Mouse (Mus musculus) E14TG2a.4 (cell line): Measurements from ENCODE around the gene 1700125H20Rik.

Experiments used
- H3K27me3 ChIP-seq: 2 replicates; pipeline ENCODE4 v1.6.1; 2014; ENCODE audit warnings: low read length, control low read depth; ENCODE audit not compliant: insufficient read depth
- H3K36me3 ChIP-seq: 2 replicates; pipeline ENCODE4 v1.6.1; 2014; ENCODE audit warnings: low read length, control low read depth; ENCODE audit not compliant: insufficient read depth
- H3K4me1 ChIP-seq: replicated peaks from 2 replicates; pipeline ENCODE4 v1.6.1; 2014; ENCODE audit warnings: low read depth, low read length, control low read depth
- H3K4me3 ChIP-seq: replicated peaks from 2 replicates; pipeline ENCODE4 v1.5.1; 2014; ENCODE audit warnings: mild to moderate bottlenecking, low read length
- H3K9me3 ChIP-seq: 2 replicates; pipeline ENCODE4 v1.6.1; 2014; ENCODE audit warnings: low read length, control low read depth
- CTCF ChIP-seq: conservative IDR thresholded peaks from 2 replicates; pipeline ENCODE4 v1.5.1; 2014; ENCODE audit warnings: low read length
- NANOG ChIP-seq: IDR thresholded peaks from 2 replicates; pipeline ENCODE4 v1.6.1; 2014; ENCODE audit warnings: borderline replicate concordance, low read length, mixed read lengths
- POU5F1 ChIP-seq: IDR thresholded peaks from 2 replicates; pipeline ENCODE4 v1.6.1; 2014; ENCODE audit warnings: low read length, borderline replicate concordance

Gene 1700125H20Rik

GRCm38 (mm10) chr11:85198906-85199305 is 28.7 kb downstream of the 1700125H20Rik start:
- H3K27me3 ChIP-seq = no peaks in the 10 kb centered on the region
- TF ChIP-seq CTCF (no peak), POU5F1 (no peak), NANOG (no peak)
- no peaks in the 10 kb centered on the region for H3K9me3 ChIP-seq
- peaks cover 97% of the 10 kb centered on the region for H3K36me3 ChIP-seq
- H3K4me1 ChIP-seq = no peaks in the 10 kb centered on the region
- H3K4me3 ChIP-seq = no peak overlapping the region

- no peak overlapping the region for H3K4me3 ChIP-seq
- peaks cover 89% of the 10 kb centered on the region for H3K36me3 ChIP-seq
- no peaks in the 10 kb centered on the region for H3K4me1 ChIP-seq
- H3K27me3 ChIP-seq = no peaks in the 10 kb centered on the region
- TF ChIP-seq POU5F1 (no peak), CTCF (no peak), NANOG (no peak)
- H3K9me3 ChIP-seq = no peaks in the 10 kb centered on the region
Observed at GRCm38 (mm10) chr11:85206231-85206630, 36.0 kb downstream of the 1700125H20Rik start.

GRCm38 (mm10) chr11:85211151-85211550 is 40.9 kb downstream of the 1700125H20Rik start:
- no peak overlapping the region for H3K4me3 ChIP-seq
- TF ChIP-seq POU5F1 (no peak), NANOG (no peak)

GRCm38 (mm10) chr11:85213215-85213614 is 43.0 kb downstream of the 1700125H20Rik start:
- TF ChIP-seq CTCF (no peak), NANOG (no peak), POU5F1 (no peak)

More at GRCm38 (mm10) chr11:85211151-85211550, 40.9 kb downstream of the 1700125H20Rik start:
- Histone ChIP-seq H3K4me1 (peaks cover 11% of the 10 kb centered on the region), H3K36me3 (peaks cover 96% of the 10 kb centered on the region), H3K9me3 (no peaks in the 10 kb centered on the region), H3K27me3 (no peaks in the 10 kb centered on the region)

GRCm38 (mm10) chr11:85214679-85215078 is 44.5 kb downstream of the 1700125H20Rik start:
- TF ChIP-seq CTCF = no peak
- no peak for TF ChIP-seq POU5F1
- TF ChIP-seq NANOG = no peak
- Histone ChIP-seq H3K36me3 (peaks cover 69% of the 10 kb centered on the region), H3K4me3 (no peak overlapping the region), H3K27me3 (no peaks in the 10 kb centered on the region), H3K4me1 (peaks cover 17% of the 10 kb centered on the region), H3K9me3 (no peaks in the 10 kb centered on the region)

More at GRCm38 (mm10) chr11:85213215-85213614, 43.0 kb downstream of the 1700125H20Rik start:
- Histone ChIP-seq H3K4me1 (peaks cover 17% of the 10 kb centered on the region), H3K27me3 (no peaks in the 10 kb centered on the region), H3K9me3 (no peaks in the 10 kb centered on the region), H3K4me3 (no peak overlapping the region), H3K36me3 (peaks cover 83% of the 10 kb centered on the region)

- TF ChIP-seq NANOG (no peak), CTCF (no peak), POU5F1 (no peak)
- Histone ChIP-seq H3K4me3 (no peak overlapping the region), H3K36me3 (peaks cover 37% of the 10 kb centered on the region), H3K4me1 (peaks cover 45% of the 10 kb centered on the region), H3K27me3 (no peaks in the 10 kb centered on the region), H3K9me3 (no peaks in the 10 kb centered on the region)
Observed at GRCm38 (mm10) chr11:85219014-85219413, 48.8 kb downstream of the 1700125H20Rik start.

- Histone ChIP-seq H3K36me3 (peaks cover 30% of the 10 kb centered on the region), H3K27me3 (no peaks in the 10 kb centered on the region), H3K4me3 (no peak overlapping the region), H3K9me3 (no peaks in the 10 kb centered on the region), H3K4me1 (peaks cover 46% of the 10 kb centered on the region)
- no peak for TF ChIP-seq CTCF
- TF ChIP-seq NANOG = no peak
- TF ChIP-seq POU5F1 = no peak
Observed at GRCm38 (mm10) chr11:85222561-85222960, 52.4 kb downstream of the 1700125H20Rik start.

GRCm38 (mm10) chr11:85223248-85223647 is 53.0 kb downstream of the 1700125H20Rik start:
- Histone ChIP-seq H3K36me3 (peaks cover 30% of the 10 kb centered on the region), H3K27me3 (no peaks in the 10 kb centered on the region), H3K4me1 (peaks cover 50% of the 10 kb centered on the region), H3K4me3 (no peak overlapping the region), H3K9me3 (no peaks in the 10 kb centered on the region)
- TF ChIP-seq POU5F1 (no peak), CTCF (no peak)
